Mouse (Mus musculus) erythroblast, embryonic 14.5 days (primary cell): ENCODE data around the gene Cgnl1. TPM values are rescaled to one million over a fixed set of nuclear protein-coding genes. Genes with fewer than 3 reads are reported as not detected.

Experiments
- H3K27me3 ChIP-seq: 2 replicates; pipeline ENCODE4 v1.6.1; 2012; ENCODE audit warnings: inconsistent platforms; ENCODE audit not compliant: control insufficient read depth
- H3K36me3 ChIP-seq: 2 replicates; pipeline ENCODE4 v1.6.1; 2012; ENCODE audit warnings: mild to moderate bottlenecking, inconsistent platforms; ENCODE audit not compliant: control insufficient read depth
- H3K4me1 ChIP-seq: 2 replicates; pipeline ENCODE4 v1.6.1; 2012; ENCODE audit warnings: inconsistent platforms; ENCODE audit not compliant: control insufficient read depth
- H3K4me3 ChIP-seq: replicated peaks from 2 replicates; pipeline ENCODE3; 2012; ENCODE audit warnings: moderate library complexity, mild to moderate bottlenecking, inconsistent platforms
- H3K9me3 ChIP-seq: 2 replicates; pipeline ENCODE4 v1.6.1; 2012; ENCODE audit warnings: low read length, inconsistent platforms, mixed read lengths; ENCODE audit not compliant: control insufficient read depth
- GATA1 ChIP-seq: IDR thresholded peaks from 2 replicates; pipeline ENCODE4 v1.6.1; 2012; ENCODE audit warnings: low read length, inconsistent platforms, mixed read lengths
- TAL1 ChIP-seq: IDR thresholded peaks from 3 replicates; pipeline ENCODE4 v1.6.1; 2012; ENCODE audit warnings: low read length, inconsistent platforms, mixed read lengths
- polyA plus RNA-seq: library from polyadenylated mRNA; stranded (reverse); fragments of >175 nt; gene quantifications from 2 replicates; pipeline ENCODE4 v1.2.3, GENCODE M21; 2012

Cgnl1 gene
- polyA plus RNA-seq, 1 experiment = not detected

- Histone ChIP-seq H3K9me3 (no peaks in the 10 kb centered on the region), H3K4me1 (no peaks in the 10 kb centered on the region), H3K27me3 (no peaks in the 10 kb centered on the region), H3K4me3 (no peak overlapping the region), H3K36me3 (no peaks in the 10 kb centered on the region)
- no peak for TF ChIP-seq GATA1
- TF ChIP-seq TAL1 = no peak
Observed at GRCm38 (mm10) chr9:71737257-71738023, 34.0 kb downstream of the Cgnl1 start.

GRCm38 (mm10) chr9:71735886-71736285, 35.5 kb downstream of the Cgnl1 start:
- Histone ChIP-seq H3K36me3 (no peaks in the 10 kb centered on the region), H3K4me1 (no peaks in the 10 kb centered on the region), H3K9me3 (no peaks in the 10 kb centered on the region), H3K4me3 (no peak overlapping the region), H3K27me3 (no peaks in the 10 kb centered on the region)
- TF ChIP-seq GATA1 (no peak), TAL1 (no peak)

GRCm38 (mm10) chr9:71733559-71733958, 37.8 kb downstream of the Cgnl1 start:
- no peak for TF ChIP-seq GATA1
- TF ChIP-seq TAL1 = no peak
- no peaks in the 10 kb centered on the region for H3K36me3 ChIP-seq

GRCm38 (mm10) chr9:71728822-71729311, 42.5 kb downstream of the Cgnl1 start:
- H3K36me3 ChIP-seq = no peaks in the 10 kb centered on the region
- TF ChIP-seq TAL1 (no peak), GATA1 (no peak)

More at GRCm38 (mm10) chr9:71733559-71733958, 37.8 kb downstream of the Cgnl1 start:
- no peaks in the 10 kb centered on the region for H3K27me3 ChIP-seq
- H3K4me1 ChIP-seq = no peaks in the 10 kb centered on the region
- H3K9me3 ChIP-seq = no peaks in the 10 kb centered on the region
- no peak overlapping the region for H3K4me3 ChIP-seq

GRCm38 (mm10) chr9:71727233-71727632, 44.2 kb downstream of the Cgnl1 start:
- H3K4me1 ChIP-seq = no peaks in the 10 kb centered on the region
- no peak for TF ChIP-seq GATA1
- no peak for TF ChIP-seq TAL1
- no peaks in the 10 kb centered on the region for H3K36me3 ChIP-seq
- H3K27me3 ChIP-seq = no peaks in the 10 kb centered on the region
- no peak overlapping the region for H3K4me3 ChIP-seq
- H3K9me3 ChIP-seq = no peaks in the 10 kb centered on the region

More at GRCm38 (mm10) chr9:71728822-71729311, 42.5 kb downstream of the Cgnl1 start:
- Histone ChIP-seq H3K4me3 (no peak overlapping the region), H3K4me1 (no peaks in the 10 kb centered on the region), H3K27me3 (no peaks in the 10 kb centered on the region), H3K9me3 (no peaks in the 10 kb centered on the region)

DNA sequence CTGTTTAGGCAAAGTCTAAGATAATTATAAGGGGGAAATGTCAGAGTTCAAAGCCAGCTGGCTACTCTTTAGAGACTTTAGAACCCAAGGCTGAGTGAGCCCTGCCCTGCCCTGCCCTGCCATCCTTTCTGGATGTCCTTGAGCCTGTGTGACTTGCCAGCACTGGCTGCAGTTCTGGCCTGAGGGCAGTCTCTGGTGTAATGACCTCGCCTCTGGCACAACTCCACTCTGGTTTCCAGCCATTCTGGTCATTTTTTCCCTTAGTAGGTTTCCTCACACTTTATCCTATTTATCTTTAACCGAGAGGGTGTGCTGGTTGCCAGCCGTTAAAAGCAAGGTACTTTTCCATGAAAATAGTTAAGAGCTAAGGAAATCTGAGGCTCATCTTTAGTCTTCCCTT, 45.3 kb downstream of the Cgnl1 start:
- H3K4me1 ChIP-seq = no peaks in the 10 kb centered on the region
- H3K36me3 ChIP-seq = no peaks in the 10 kb centered on the region
- H3K27me3 ChIP-seq = no peaks in the 10 kb centered on the region
- no peak overlapping the region for H3K4me3 ChIP-seq
- TF ChIP-seq GATA1 (no peak), TAL1 (no peak)
- no peaks in the 10 kb centered on the region for H3K9me3 ChIP-seq

DNA sequence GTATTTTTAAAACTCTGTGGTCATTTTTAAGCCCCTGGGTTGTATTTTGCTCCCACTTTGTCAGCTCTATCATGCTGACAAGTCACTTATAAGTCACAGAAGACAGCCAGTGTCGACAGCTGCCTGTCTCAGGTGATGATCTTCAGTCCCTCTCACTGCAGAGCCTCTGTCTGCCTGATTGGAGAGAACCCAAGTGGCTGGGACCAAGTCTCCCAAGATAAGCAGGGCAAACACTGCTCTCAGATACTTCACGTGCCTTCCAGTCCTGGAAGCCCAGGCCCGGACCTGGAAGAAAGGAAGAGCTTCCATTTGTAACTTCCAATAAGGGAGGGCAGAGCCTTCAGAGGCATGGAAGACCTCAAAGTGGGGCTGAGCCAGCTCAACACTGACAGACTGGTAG, 49.0 kb downstream of the Cgnl1 start:
- no peaks in the 10 kb centered on the region for H3K36me3 ChIP-seq
- H3K9me3 ChIP-seq = no peaks in the 10 kb centered on the region
- no peak overlapping the region for H3K4me3 ChIP-seq
- TF ChIP-seq GATA1 (no peak), TAL1 (no peak)
- no peaks in the 10 kb centered on the region for H3K4me1 ChIP-seq
- no peaks in the 10 kb centered on the region for H3K27me3 ChIP-seq

DNA sequence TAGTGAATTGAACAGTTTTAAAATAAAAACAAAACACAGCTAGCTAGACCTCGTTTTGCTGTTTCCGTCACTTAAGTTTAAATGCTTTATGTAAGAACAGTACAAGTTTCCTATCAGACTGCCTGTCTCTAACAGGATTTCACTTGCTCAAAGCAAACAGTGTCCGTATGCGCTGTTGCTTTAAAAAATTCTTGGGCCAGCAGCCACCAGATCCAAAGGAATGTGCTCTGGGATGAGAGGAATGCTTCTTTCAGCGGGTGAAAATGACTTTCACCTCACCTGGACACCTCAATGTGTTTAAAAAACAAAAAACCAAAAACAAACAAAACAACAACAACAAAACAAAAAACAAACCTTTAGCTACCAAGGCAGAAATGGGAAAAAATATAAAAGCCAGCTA, 54.4 kb downstream of the Cgnl1 start:
- no peaks in the 10 kb centered on the region for H3K36me3 ChIP-seq
- TF ChIP-seq TAL1 (no peak), GATA1 (no peak)
- H3K9me3 ChIP-seq = no peaks in the 10 kb centered on the region
- no peak overlapping the region for H3K4me3 ChIP-seq
- H3K27me3 ChIP-seq = no peaks in the 10 kb centered on the region
- H3K4me1 ChIP-seq = no peaks in the 10 kb centered on the region

DNA sequence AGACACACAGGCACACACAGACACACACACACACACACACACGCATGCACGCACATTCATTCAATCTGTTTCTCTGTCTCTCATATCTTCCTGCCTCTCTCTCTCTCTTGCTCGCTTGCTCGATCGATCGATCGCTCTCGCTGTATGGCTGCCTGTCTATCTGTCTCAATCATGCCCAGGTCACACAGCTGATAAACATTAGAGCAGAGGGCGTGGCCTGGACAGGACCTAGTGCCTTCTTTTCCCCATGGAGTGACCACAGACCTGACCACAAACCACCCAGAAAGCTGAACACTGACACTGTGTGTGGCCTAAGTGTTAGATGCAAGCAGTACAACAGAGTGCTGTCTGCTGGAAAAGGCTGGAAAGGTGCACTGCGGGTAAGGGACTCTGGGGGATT, 60.6 kb downstream of the Cgnl1 start:
- Histone ChIP-seq H3K27me3 (no peaks in the 10 kb centered on the region), H3K9me3 (no peaks in the 10 kb centered on the region), H3K36me3 (no peaks in the 10 kb centered on the region), H3K4me3 (no peak overlapping the region), H3K4me1 (peaks cover 13% of the 10 kb centered on the region)
- TF ChIP-seq GATA1 (no peak), TAL1 (no peak)
